Mouse (Mus musculus) hindbrain, embryonic 14.5 days (tissue): ENCODE measurements at regions not wholly inside any gene's neighbourhood (a gene's known extent, or its start where the extent isn't known, plus 50 kb on each side); places are given as distances from the start of the nearest gene placed in this dataset.

Source experiments
- ATAC-seq: fragments of 200-750 bp; cut with Nextera tagmentation; 2 replicates; pipeline ENCODE4 v1.8.0; 2017; ENCODE audit warnings: moderate number of reproducible peaks, mild to moderate bottlenecking, moderate TSS enrichment, moderate library complexity; ENCODE audit not compliant: low FRiP score
- DNase-seq: peaks from one replicate; pipeline ENCODE4 v3.0.0-alpha.2; 2015; ENCODE audit warnings: low spot score
- H3K27ac ChIP-seq: fragments of 300-500 bp; sonication (generic); 2 replicates; pipeline ENCODE4 v1.5.1; 2014; ENCODE audit warnings: mild to moderate bottlenecking, moderate library complexity
- H3K27me3 ChIP-seq: fragments of 300-500 bp; sonication (generic); 2 replicates; pipeline ENCODE4 v1.6.1; 2014; ENCODE audit warnings: mild to moderate bottlenecking, low read length, mixed read lengths; ENCODE audit not compliant: control insufficient read depth, insufficient read depth
- H3K36me3 ChIP-seq: fragments of 300-500 bp; sonication (generic); replicated peaks from 2 replicates; pipeline ENCODE4 v1.6.1; 2014; ENCODE audit not compliant: control insufficient read depth, insufficient read depth
- H3K4me1 ChIP-seq: fragments of 300-500 bp; sonication (generic); replicated peaks from 2 replicates; pipeline ENCODE4 v1.6.1; 2014; ENCODE audit warnings: antibody characterized with exemption, low read length, mixed read lengths; ENCODE audit not compliant: control insufficient read depth, insufficient read depth
- H3K4me2 ChIP-seq: fragments of 300-500 bp; sonication (generic); replicated peaks from 2 replicates; pipeline ENCODE4 v1.6.1; 2014; ENCODE audit warnings: mild to moderate bottlenecking, moderate library complexity
- H3K4me3 ChIP-seq: fragments of 300-500 bp; sonication (generic); replicated peaks from 2 replicates; pipeline ENCODE4 v1.5.1; 2014; ENCODE audit warnings: mild to moderate bottlenecking, low read length
- H3K9ac ChIP-seq: fragments of 300-500 bp; sonication (generic); 2 replicates; pipeline ENCODE4 v1.6.1; 2014
- H3K9me3 ChIP-seq: fragments of 300-500 bp; sonication (generic); 2 replicates; pipeline ENCODE4 v1.6.1; 2016; ENCODE audit warnings: low read length; ENCODE audit not compliant: control insufficient read depth
- WGBS: fragments of 180-500 bp; shearing (Covaris S2); extraction: QIAGEN DNeasy Blood & Tissue Kit; methylation state at CpG from one replicate; pipeline ENCODE4 v1.1.7; 2014; 5-methylcytosine and 5-hydroxymethylcytosine counted together

DNA sequence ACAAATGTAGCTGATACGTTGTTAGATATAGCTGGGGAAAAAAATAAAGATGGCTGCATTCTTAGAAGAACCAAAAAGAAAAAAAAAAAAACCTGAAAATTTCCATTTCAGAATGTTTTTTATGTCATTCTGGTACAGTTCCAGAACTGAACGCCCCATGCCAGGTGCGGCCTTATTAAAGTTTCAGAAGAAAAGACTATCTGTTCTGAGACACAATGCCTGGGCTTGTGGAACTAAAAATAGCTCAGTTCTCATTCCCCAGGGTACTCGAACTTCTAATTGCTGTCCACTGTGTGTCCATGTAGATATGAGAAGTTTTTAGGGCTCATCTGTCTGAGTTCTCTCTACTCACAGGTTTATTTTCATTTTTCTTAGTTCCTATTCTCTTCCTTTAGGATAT is 131.7 kb upstream of the Adamts9 start:
- Histone ChIP-seq H3K9ac (no peak overlapping the region), H3K4me1 (peaks cover 4% of the 10 kb centered on the region; the same call in 1 of the 2 replicates), H3K4me3 (no peak overlapping the region), H3K9me3 (no peaks in the 10 kb centered on the region), H3K27me3 (no peaks in the 10 kb centered on the region), H3K36me3 (no peaks in the 10 kb centered on the region), H3K27ac (no peak overlapping the region), H3K4me2 (no peak overlapping the region)
- DNase-seq (no peak), ATAC-seq (no peak)
- WGBS, result 88% methylated on average over 4 of the region's 4 CpGs

GRCm38 (mm10) chr6:93070916-93071315 is 127.6 kb upstream of the Adamts9 start:
- ATAC-seq, result no peak
- no peaks in the 10 kb centered on the region for H3K27me3 ChIP-seq
- no peak overlapping the region for H3K9ac ChIP-seq
- H3K4me3 ChIP-seq, result no peak overlapping the region
- no peak overlapping the region for H3K27ac ChIP-seq
- no peak for DNase-seq
- H3K36me3 ChIP-seq, result no peaks in the 10 kb centered on the region
- peaks cover 12% of the 10 kb centered on the region; the same call in 1 of the 2 replicates for H3K4me1 ChIP-seq
- WGBS, result 90% methylated on average over 5 of the region's 5 CpGs
- H3K4me2 ChIP-seq, result no peak overlapping the region
- H3K9me3 ChIP-seq, result no peaks in the 10 kb centered on the region

- no peak overlapping the region for H3K9ac ChIP-seq
- no peak for DNase-seq
- H3K4me3 ChIP-seq, result no peak overlapping the region
- 92% methylated on average over 5 of the region's 5 CpGs for WGBS
- peaks cover 10% of the 10 kb centered on the region; the same call in 1 of the 2 replicates for H3K4me1 ChIP-seq
- H3K9me3 ChIP-seq, result no peaks in the 10 kb centered on the region
- no peaks in the 10 kb centered on the region for H3K27me3 ChIP-seq
- no peak overlapping the region for H3K27ac ChIP-seq
- H3K4me2 ChIP-seq, result no peak overlapping the region
- ATAC-seq, result no peak
- H3K36me3 ChIP-seq, result no peaks in the 10 kb centered on the region
Observed at GRCm38 (mm10) chr6:93067808-93068207, 124.5 kb upstream of the Adamts9 start.

DNA sequence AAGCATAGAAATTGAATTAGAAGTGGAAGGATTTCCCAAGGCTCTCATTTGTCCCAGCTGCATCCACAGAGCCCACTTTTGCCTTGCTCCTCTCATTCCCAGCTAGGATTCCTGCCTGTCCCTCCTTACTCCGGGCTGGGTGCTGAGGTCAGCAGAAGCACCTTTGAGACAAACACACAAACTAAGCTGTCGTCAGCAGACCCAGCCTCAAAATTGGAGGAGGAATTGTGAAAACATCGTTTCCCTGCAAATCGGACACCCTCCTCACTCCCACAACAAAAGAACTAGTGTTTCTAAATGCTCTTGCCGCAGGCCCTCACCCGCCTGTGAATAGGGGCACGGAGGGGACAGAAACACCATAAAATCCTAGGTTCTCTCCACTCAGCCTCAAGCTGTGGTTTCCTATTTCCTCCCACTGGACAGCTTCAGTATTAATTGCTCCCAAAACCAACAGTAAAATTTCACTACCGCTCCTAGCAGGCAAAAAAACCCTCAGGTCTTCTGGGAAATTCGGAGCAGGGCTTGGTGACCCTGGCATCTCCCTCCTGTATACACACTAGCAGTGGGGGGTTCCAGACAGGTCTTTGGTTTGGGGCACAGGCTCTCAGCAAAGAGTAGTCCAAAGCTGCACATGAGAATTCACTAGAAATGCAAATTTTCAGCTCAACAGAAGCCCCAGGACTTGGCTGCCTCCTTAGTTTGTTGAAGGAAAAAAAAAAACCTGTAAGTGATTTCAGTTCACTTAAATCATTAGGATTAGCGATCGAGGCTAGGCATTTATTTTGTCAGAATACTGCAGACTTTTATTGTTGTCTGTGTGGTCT is 123.5 kb upstream of the Adamts9 start:
- Histone ChIP-seq H3K27ac (no peak overlapping the region), H3K4me1 (peaks cover 13% of the 10 kb centered on the region; the same call in 1 of the 2 replicates), H3K4me2 (peak overlapping the region; percentile 1; the same call in 1 of the 2 replicates), H3K9me3 (no peaks in the 10 kb centered on the region), H3K36me3 (no peaks in the 10 kb centered on the region), H3K27me3 (no peaks in the 10 kb centered on the region), H3K9ac (no peak overlapping the region), H3K4me3 (no peak overlapping the region)
- no peak for DNase-seq
- WGBS, result 35% methylated on average over 11 of the region's 11 CpGs
- no peak for ATAC-seq

DNA sequence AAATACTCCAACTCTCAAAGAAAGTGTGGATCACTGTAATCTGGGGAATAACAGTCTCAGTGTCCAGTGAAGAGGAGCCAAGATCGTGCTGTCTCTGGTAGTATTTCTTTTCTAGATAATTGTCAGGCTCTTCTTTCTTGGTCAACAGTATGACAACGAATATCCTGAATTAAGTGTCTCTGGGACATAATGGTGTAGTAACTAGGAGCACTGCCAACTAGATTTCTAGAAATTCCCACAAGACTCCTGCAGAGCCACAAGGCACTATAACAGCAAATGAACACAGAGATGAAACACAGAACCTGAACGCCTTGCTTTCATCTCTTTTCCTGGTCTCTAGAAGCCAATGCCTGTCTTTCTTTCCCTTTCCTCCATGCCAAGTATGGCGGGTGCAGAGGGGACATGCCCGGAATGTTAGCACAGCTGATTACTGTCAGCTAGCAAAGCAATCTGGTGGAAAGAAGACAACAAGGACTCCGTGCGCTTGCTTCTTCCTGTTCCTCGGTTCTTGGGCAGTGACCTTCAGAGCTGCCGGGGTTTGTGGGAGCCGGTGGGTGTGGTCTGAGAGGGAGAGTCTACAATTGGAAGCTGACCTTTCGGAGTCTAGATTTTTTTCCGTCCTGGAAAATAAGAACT is 122.7 kb upstream of the Adamts9 start:
- peak overlapping the region; percentile 1; the same call in 1 of the 2 replicates for H3K4me2 ChIP-seq
- H3K27ac ChIP-seq, result no peak overlapping the region
- WGBS, result 66% methylated on average over 12 of the region's 12 CpGs
- DNase-seq, result no peak
- peaks cover 13% of the 10 kb centered on the region; the same call in 1 of the 2 replicates for H3K4me1 ChIP-seq
- no peaks in the 10 kb centered on the region for H3K36me3 ChIP-seq
- H3K4me3 ChIP-seq, result no peak overlapping the region
- ATAC-seq, result no peak
- H3K27me3 ChIP-seq, result no peaks in the 10 kb centered on the region
- no peak overlapping the region for H3K9ac ChIP-seq
- H3K9me3 ChIP-seq, result no peaks in the 10 kb centered on the region

GRCm38 (mm10) chr6:93065366-93065765 is 122.1 kb upstream of the Adamts9 start:
- DNase-seq, result peak; percentile 46
- Histone ChIP-seq H3K27me3 (no peaks in the 10 kb centered on the region), H3K9ac (no peak overlapping the region), H3K4me1 (peaks cover 13% of the 10 kb centered on the region; the same call in 1 of the 2 replicates), H3K36me3 (no peaks in the 10 kb centered on the region), H3K9me3 (no peaks in the 10 kb centered on the region), H3K27ac (no peak overlapping the region), H3K4me3 (no peak overlapping the region), H3K4me2 (no peak overlapping the region)
- 58% methylated on average over 6 of the region's 6 CpGs for WGBS
- no peak for ATAC-seq

DNA sequence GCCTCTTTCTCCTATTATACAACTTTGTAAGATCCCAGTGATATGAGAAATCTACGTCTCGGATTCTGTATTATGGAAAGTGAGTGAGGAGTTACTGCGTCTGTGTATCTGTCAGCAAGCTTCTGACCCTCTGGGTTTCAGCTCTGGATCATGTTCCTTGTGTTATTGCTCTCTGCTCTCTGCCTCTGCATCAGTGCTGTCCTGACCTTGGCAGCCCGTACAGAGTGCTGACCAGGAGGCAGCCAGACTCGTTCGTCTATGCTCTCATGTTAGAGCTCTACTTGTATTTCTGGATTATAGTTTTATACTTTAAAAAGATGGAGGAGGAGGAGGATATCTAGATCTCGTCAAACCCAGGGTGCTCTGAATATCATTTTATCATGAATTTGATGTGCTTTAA is 121.1 kb upstream of the Adamts9 start:
- H3K36me3 ChIP-seq, result no peaks in the 10 kb centered on the region
- peaks cover 13% of the 10 kb centered on the region; the same call in 1 of the 2 replicates for H3K4me1 ChIP-seq
- no peak overlapping the region for H3K4me2 ChIP-seq
- WGBS, result 87% methylated on average over 7 of the region's 7 CpGs
- no peak overlapping the region for H3K9ac ChIP-seq
- H3K27ac ChIP-seq, result no peak overlapping the region
- no peaks in the 10 kb centered on the region for H3K27me3 ChIP-seq
- ATAC-seq (no peak), DNase-seq (no peak)
- H3K9me3 ChIP-seq, result no peaks in the 10 kb centered on the region
- no peak overlapping the region for H3K4me3 ChIP-seq

DNA sequence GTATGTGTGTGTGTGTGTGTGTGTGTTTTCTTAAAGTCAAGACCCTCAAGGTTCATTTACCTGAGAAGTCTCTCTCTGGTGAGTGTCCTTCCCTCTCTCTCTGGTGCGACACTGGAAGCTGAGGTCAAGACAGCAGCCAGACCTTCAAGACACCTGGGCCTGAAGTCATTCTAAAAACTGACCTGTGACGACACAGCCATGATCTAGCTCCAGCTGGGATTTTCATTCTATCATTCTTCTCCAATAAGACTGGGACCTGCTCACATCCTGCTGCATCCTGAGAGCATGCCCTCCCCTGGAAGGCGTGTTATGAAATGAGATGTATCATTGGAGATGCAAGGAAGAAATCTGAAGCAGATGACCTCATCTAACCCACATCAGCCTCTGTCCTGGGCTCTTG is 118.4 kb upstream of the Adamts9 start:
- 69% methylated on average over 3 of the region's 3 CpGs for WGBS
- Histone ChIP-seq H3K27ac (no peak overlapping the region), H3K4me2 (no peak overlapping the region), H3K4me3 (no peak overlapping the region), H3K9ac (no peak overlapping the region), H3K9me3 (no peaks in the 10 kb centered on the region), H3K27me3 (no peaks in the 10 kb centered on the region), H3K4me1 (peaks cover 13% of the 10 kb centered on the region; the same call in 1 of the 2 replicates), H3K36me3 (no peaks in the 10 kb centered on the region)
- no peak for DNase-seq
- ATAC-seq, result no peak

GRCm38 (mm10) chr6:93045524-93045923 is 102.2 kb upstream of the Adamts9 start:
- H3K9me3 ChIP-seq, result no peaks in the 10 kb centered on the region
- no peaks in the 10 kb centered on the region for H3K36me3 ChIP-seq
- H3K4me1 ChIP-seq, result no peaks in the 10 kb centered on the region
- no peak overlapping the region for H3K27ac ChIP-seq
- no peak overlapping the region for H3K4me2 ChIP-seq
- no peaks in the 10 kb centered on the region for H3K27me3 ChIP-seq
- no peak for ATAC-seq
- no peak overlapping the region for H3K4me3 ChIP-seq
- WGBS, result 58% methylated on average over 2 of the region's 2 CpGs
- no peak for DNase-seq
- H3K9ac ChIP-seq, result no peak overlapping the region
